Mouse (Mus musculus) brain, embryonic 14.5 days (tissue): Measurements from ENCODE around the gene Dynll2. TPM values are rescaled to one million over a fixed set of nuclear protein-coding genes. Genes with fewer than 3 reads are reported as not detected.

Source experiments
- DNase-seq: peaks from one replicate; pipeline ENCODE4 v3.0.0-alpha.2; 2011; ENCODE audit warnings: low read depth
- CTCF ChIP-seq: fragments of 200-500 bp; IDR thresholded peaks from 2 replicates; pipeline ENCODE4 v1.5.1; 2012; ENCODE audit warnings: inconsistent platforms, mild to moderate bottlenecking, moderate library complexity, borderline replicate concordance; ENCODE audit not compliant: insufficient read depth, insufficient read length; ENCODE audit errors: extremely low read depth
- POLR2A ChIP-seq: fragments of 200-500 bp; IDR thresholded peaks from 2 replicates; pipeline ENCODE4 v1.6.1; 2012; ENCODE audit warnings: mild to moderate bottlenecking, inconsistent platforms, borderline replicate concordance; ENCODE audit not compliant: poor library complexity, insufficient read depth, insufficient read length, severe bottlenecking; ENCODE audit errors: extremely low read depth
- polyA plus RNA-seq: library from polyadenylated mRNA; depleted of rRNA; stranded (reverse); fragments of >200 nt; gene quantifications from 2 replicates; pipeline ENCODE4 v1.2.3, GENCODE M21; 2012; rRNA removed

The Dynll2 gene
- polyA plus RNA-seq, 1 experiment = 321 TPM

DNA sequence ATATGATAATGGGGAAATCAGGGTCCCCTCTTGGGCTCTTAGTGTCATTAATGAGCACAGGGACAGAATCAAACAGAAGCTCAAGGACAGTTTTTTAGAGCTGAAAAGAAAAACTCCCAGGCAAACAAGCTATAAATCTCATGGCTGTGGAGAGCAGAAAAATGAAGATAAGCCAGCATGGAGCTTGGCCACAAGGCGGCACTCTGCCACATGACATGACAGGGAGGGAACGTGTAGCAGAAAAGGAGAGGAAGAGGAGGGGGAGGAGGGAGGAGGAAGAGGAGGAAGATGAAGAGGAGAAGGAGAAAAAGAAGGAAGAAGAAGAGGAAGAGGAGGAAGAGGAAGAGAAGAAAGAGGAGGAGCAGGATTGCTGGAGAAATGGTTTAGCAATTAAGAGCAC, 37.3 kb downstream of the Dynll2 start:
- TF ChIP-seq POLR2A (no peak), CTCF (peak; percentile 71; the same call in 1 of the 2 replicates)
- peak; percentile 49 for DNase-seq

DNA sequence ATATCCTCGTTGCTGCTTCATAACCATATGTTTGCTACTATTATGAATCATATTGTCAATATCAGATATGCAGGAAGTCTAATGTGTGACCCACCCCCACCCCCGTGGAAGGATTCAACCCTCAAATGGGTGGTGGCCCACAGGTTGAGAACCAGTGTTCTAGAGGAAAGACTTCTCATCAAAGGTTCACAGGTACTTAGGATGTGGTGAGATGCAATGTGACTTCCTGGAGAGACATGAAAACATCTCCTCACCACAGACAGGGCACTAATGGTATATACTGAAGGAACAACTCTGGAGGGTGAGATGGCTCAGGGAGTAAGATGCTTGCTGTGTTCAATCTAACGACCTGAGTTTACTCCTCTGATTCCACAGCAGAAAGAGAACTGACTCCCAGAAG, 51.9 kb downstream of the Dynll2 start:
- DNase-seq = no peak
- TF ChIP-seq POLR2A (no peak), CTCF (no peak)

DNA sequence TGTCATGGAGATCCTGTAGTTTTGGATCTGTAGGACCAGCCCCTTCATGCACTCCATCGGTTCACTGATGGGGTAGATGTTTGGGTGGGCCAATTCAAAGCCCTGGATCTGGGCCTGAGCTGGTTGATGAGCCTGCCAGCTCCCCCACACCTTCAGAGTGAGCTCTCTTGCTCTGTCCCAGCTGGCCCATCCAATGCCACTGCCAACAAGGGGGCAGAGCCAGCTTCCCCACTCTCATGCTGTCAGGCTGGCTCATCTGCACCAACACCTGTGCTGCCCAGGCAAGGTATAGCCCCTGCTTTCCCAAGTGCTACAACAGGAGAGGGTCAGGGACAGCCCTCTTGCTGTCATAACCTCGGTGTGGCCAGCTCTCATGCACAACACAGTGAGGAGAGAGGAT, 53.6 kb downstream of the Dynll2 start:
- DNase-seq = no peak
- no peak for TF ChIP-seq CTCF
- no peak for TF ChIP-seq POLR2A

DNA sequence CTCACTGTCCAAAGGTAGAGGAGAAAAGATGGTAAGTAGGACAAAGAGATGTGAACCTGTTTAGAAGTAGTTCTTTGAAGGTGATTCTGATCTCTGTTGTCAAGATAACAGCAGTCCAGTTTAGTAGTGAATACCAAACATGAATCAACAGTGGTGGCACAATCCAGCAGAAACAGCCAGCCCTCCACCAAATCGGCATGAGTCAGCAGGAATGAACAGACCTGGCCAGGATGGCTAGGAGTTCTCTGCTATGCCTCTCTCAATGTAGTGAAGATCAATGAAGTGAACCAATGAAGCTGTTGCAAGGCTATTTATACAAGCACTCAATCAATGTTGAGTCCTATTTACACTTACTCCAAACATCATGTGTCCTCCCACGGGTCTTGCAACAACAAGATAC, 57.0 kb downstream of the Dynll2 start:
- no peak for TF ChIP-seq POLR2A
- no peak for TF ChIP-seq CTCF
- DNase-seq = no peak

Other genes with a start within 250 kb of the Dynll2 start
- gene Supt4a, start 250.0 kb downstream of the Dynll2 start, polyA plus RNA-seq = 118 and 147 TPM in 2 replicates
- gene Tspoap1, start 227.0 kb downstream of the Dynll2 start, polyA plus RNA-seq = 150 and 168 TPM in 2 replicates
- 0.28 and 0.51 TPM in 2 replicates for gene Mpo, start 194.0 kb downstream of the Dynll2 start, polyA plus RNA-seq
- 0.33 and 0.63 TPM in 2 replicates for gene Lpo, start 159.2 kb downstream of the Dynll2 start, polyA plus RNA-seq
- 21.1 and 29.7 TPM in 2 replicates for gene Mks1, start 134.3 kb downstream of the Dynll2 start, polyA plus RNA-seq
- 0.10 and 0.35 TPM in 2 replicates for gene Epx, start 112.0 kb downstream of the Dynll2 start, polyA plus RNA-seq
- gene Olfr462, start 95.3 kb downstream of the Dynll2 start, polyA plus RNA-seq = 0.01 TPM in 1 of 2 replicates, not detected in the other
- 0.05 TPM in 1 of 2 replicates, not detected in the other for gene Olfr463, start 90.1 kb downstream of the Dynll2 start, polyA plus RNA-seq
- gene Olfr464, start 66.6 kb downstream of the Dynll2 start, polyA plus RNA-seq = 0.18 TPM in 1 of 2 replicates, not detected in the other
- gene Srsf1, start 59.8 kb upstream of the Dynll2 start, polyA plus RNA-seq = 456 and 624 TPM in 2 replicates
- 45.0 and 58.4 TPM in 2 replicates for gene Vezf1, start 80.7 kb upstream of the Dynll2 start, polyA plus RNA-seq
- 33.1 and 53.2 TPM in 2 replicates for gene Cuedc1, start 110.5 kb upstream of the Dynll2 start, polyA plus RNA-seq
- 74.9 and 79.0 TPM in 2 replicates for gene Mrps23, start 216.9 kb upstream of the Dynll2 start, polyA plus RNA-seq